ENCODE assay signal across 9 mouse cellular contexts in the genomic region with DNA sequence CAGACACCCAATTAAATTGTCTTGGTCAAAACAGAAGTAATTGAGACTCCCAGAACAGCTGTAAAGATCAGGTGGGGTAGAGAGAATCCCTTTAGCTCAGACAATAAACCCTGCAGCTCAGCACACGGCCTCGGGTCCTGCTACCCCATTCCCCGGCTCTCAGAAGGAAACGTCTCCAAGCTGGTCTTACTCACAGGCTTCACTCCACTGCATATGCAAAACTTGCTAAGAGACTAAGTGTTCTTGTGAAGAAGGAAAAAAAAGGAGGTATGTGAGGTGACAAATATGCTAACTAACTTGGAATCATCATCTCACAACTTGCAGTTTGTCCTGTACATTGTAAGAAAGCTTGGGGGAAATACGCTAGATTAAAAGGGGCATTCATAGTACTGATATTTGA.
DNase-seq lines count a peak whose midpoint lies in the region; ATAC-seq lines count a peak whose summit lies in the region.
"Had no signal": no experiment of that assay in that cellular context is flagged by ENCODE, and none has a peak within 500 bp of the region (broad histone marks: within the 10 kb centered on the region; RNA-seq: fewer than 3 reads in every experiment).

No protein-coding gene starts in this region.

- WGBS in hindbrain, embryonic 12.5 days = 61% methylated on average over 5 of the region's 5 CpGs
- WGBS in hindbrain, embryonic 10.5 days = 74% methylated on average over 5 of the region's 5 CpGs
- 57% methylated on average over 5 of the region's 5 CpGs for WGBS in lung, embryonic 15.5 days
- 54% methylated on average over 5 of the region's 5 CpGs for WGBS in intestine, embryonic 16.5 days
- WGBS in stomach, embryonic 15.5 days = 56% methylated on average over 5 of the region's 5 CpGs

- no peak overlapping the region for H3K9ac ChIP-seq in hindbrain, embryonic 12.5 days
- H3K9ac ChIP-seq in lung, embryonic 15.5 days = no peak overlapping the region
- H3K9ac ChIP-seq in intestine, embryonic 16.5 days (ENCODE audit: low read depth, low read length) = no peak overlapping the region
- no peak overlapping the region for H3K9ac ChIP-seq in stomach, embryonic 15.5 days

- DNase-seq in hindbrain, embryonic 10.5 days (ENCODE audit: low spot score) = no peak
- no peak for DNase-seq in lung, postnatal 14 days
- DNase-seq in urinary bladder, postnatal 10 days (ENCODE audit: low spot score) = no peak
- DNase-seq in adrenal gland, postnatal 14 days = no peak

- no peaks in the 10 kb centered on the region for H3K27me3 ChIP-seq in hindbrain, embryonic 12.5 days
- H3K27me3 ChIP-seq in hindbrain, embryonic 10.5 days (ENCODE audit: insufficient read depth, poor library complexity, severe bottlenecking) = no peaks in the 10 kb centered on the region
- H3K27me3 ChIP-seq in lung, embryonic 15.5 days = no peaks in the 10 kb centered on the region
- H3K27me3 ChIP-seq in intestine, embryonic 16.5 days (replicated peaks; ENCODE audit: control insufficient read depth, insufficient read depth, low read length) = no peaks in the 10 kb centered on the region
- H3K27me3 ChIP-seq in stomach, embryonic 15.5 days (replicated peaks) = no peaks in the 10 kb centered on the region
- H3K27me3 ChIP-seq: Patski had no signal

- H3K36me3 ChIP-seq in hindbrain, embryonic 12.5 days = no peaks in the 10 kb centered on the region
- no peaks in the 10 kb centered on the region for H3K36me3 ChIP-seq in hindbrain, embryonic 10.5 days
- no peaks in the 10 kb centered on the region for H3K36me3 ChIP-seq in lung, embryonic 15.5 days
- H3K36me3 ChIP-seq in intestine, embryonic 16.5 days (ENCODE audit: control insufficient read depth, insufficient read depth, low read length) = no peaks in the 10 kb centered on the region
- H3K36me3 ChIP-seq in stomach, embryonic 15.5 days = no peaks in the 10 kb centered on the region

- no peak overlapping the region for H3K4me3 ChIP-seq in hindbrain, embryonic 12.5 days
- no peak overlapping the region for H3K4me3 ChIP-seq in hindbrain, embryonic 10.5 days
- no peak overlapping the region for H3K4me3 ChIP-seq in lung, embryonic 15.5 days
- peak overlapping the region; percentile 47; the same call in 1 of the 2 replicates for H3K4me3 ChIP-seq in intestine, embryonic 16.5 days (ENCODE audit: low read length)
- H3K4me3 ChIP-seq in stomach, embryonic 15.5 days (replicated peaks) = no peak overlapping the region

- H3K27ac ChIP-seq in hindbrain, embryonic 12.5 days = no peak overlapping the region
- no peak overlapping the region for H3K27ac ChIP-seq in hindbrain, embryonic 10.5 days
- peak overlapping the region; percentile 94 for H3K27ac ChIP-seq in lung, embryonic 15.5 days
- H3K27ac ChIP-seq in intestine, embryonic 16.5 days (ENCODE audit: low read length) = no peak overlapping the region
- peak overlapping the region; percentile 92; the same call in 1 of the 2 replicates for H3K27ac ChIP-seq in stomach, embryonic 15.5 days

- H3K4me2 ChIP-seq in hindbrain, embryonic 12.5 days (replicated peaks) = no peak overlapping the region; the same call in 1 of the 2 replicates
- peak overlapping the region; percentile 57; the same call in 1 of the 2 replicates for H3K4me2 ChIP-seq in lung, embryonic 15.5 days
- peak overlapping the region; percentile 67; the same call in 1 of the 2 replicates for H3K4me2 ChIP-seq in intestine, embryonic 16.5 days (ENCODE audit: low read depth, low read length)
- peak overlapping the region; percentile 53; the same call in 1 of the 2 replicates for H3K4me2 ChIP-seq in stomach, embryonic 15.5 days

- ATAC-seq in hindbrain, embryonic 12.5 days (ENCODE audit: low FRiP score) = peak; percentile 17; the same call in 1 of the 2 replicates
- no peak for ATAC-seq in lung, embryonic 15.5 days (ENCODE audit: borderline replicate concordance, extremely low read depth, low FRiP score, low TSS enrichment)
- ATAC-seq in intestine, embryonic 16.5 days = no peak
- ATAC-seq in stomach, embryonic 15.5 days (ENCODE audit: insufficient read depth, low FRiP score, low read depth) = no peak

- H3K9me3 ChIP-seq in hindbrain, embryonic 12.5 days (replicated peaks) = no peaks in the 10 kb centered on the region
- H3K9me3 ChIP-seq in hindbrain, embryonic 10.5 days = no peaks in the 10 kb centered on the region
- no peaks in the 10 kb centered on the region for H3K9me3 ChIP-seq in lung, embryonic 15.5 days
- no peaks in the 10 kb centered on the region for H3K9me3 ChIP-seq in intestine, embryonic 16.5 days (ENCODE audit: control insufficient read depth, low read length)
- no peaks in the 10 kb centered on the region for H3K9me3 ChIP-seq in stomach, embryonic 15.5 days

- H3K4me1 ChIP-seq in hindbrain, embryonic 12.5 days = peaks cover 6% of the 10 kb centered on the region; the same call in 1 of the 2 replicates
- peaks cover 11% of the 10 kb centered on the region for H3K4me1 ChIP-seq in hindbrain, embryonic 10.5 days (replicated peaks)
- peaks cover 27% of the 10 kb centered on the region for H3K4me1 ChIP-seq in lung, embryonic 15.5 days
- peaks cover 13% of the 10 kb centered on the region for H3K4me1 ChIP-seq in intestine, embryonic 16.5 days (ENCODE audit: control insufficient read depth, insufficient read depth, low read length)
- H3K4me1 ChIP-seq in stomach, embryonic 15.5 days = 0 out of 2 replicates have a peak, but pooled peaks cover 6% of the 10 kb centered on the region

Comparison
In these comparisons a context has a peak if more than half of its experiments do, and no peak if none do; other contexts are left out.
1. H3K27ac ChIP-seq: peak in lung, embryonic 15.5 days (single experiment) and stomach, embryonic 15.5 days (single experiment); none in hindbrain, embryonic 12.5 days (single experiment), hindbrain, embryonic 10.5 days (single experiment) and intestine, embryonic 16.5 days (single experiment).